Mouse (Mus musculus): Measurements from ENCODE around the gene Gm8914. TPM values are rescaled to one million over a fixed set of nuclear protein-coding genes. Genes with fewer than 3 reads are reported as not detected.

The Gm8914 gene
- not detected in 4 replicates for total RNA-seq (2023)

DNA sequence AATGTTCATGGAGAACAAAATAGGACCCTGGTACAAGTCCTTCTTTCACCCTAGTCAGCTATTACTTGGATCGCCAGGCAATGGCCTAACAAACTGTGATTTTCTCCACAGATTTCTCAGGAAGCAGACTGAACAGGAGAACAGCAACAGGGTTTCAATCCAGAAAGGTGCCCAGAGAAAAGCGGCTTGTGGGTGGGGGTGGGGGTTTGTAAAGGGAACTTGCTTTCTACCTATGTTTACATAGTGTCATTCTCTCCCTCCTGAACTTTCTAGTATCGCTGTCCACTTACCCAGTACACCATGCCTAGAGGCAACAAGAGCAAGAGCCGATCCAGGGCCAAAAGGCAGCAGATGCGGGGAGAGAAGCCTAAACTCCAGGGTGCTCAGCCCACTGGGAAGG, at the start of gene Gm8914:
TSS of gene Gm8914 (plus strand) at position 301 of the 400 bp plus-strand sequence.

Other genes starting within 250 kb of the Gm8914 start
- not detected in 4 replicates for gene Mageb2, start 148.4 kb upstream of the Gm8914 start, total RNA-seq (2023)
- not detected in 4 replicates for gene Gm5072, start 87.6 kb upstream of the Gm8914 start, total RNA-seq (2023)
- not detected in 4 replicates for gene 1700084M14Rik, start 95.8 kb downstream of the Gm8914 start, total RNA-seq (2023)
- gene Gm14781, start 152.1 kb downstream of the Gm8914 start, total RNA-seq (2023) = not detected in 4 replicates